Mouse (Mus musculus) stomach, postnatal 0 days (tissue): ENCODE results near the gene Sh2d6.

Experiments used
- CTCF ChIP-seq: IDR thresholded peaks from 2 replicates; pipeline ENCODE4 v1.5.1; 2016; ENCODE audit warnings: antibody characterized with exemption, low read depth, mild to moderate bottlenecking, moderate library complexity
- EP300 ChIP-seq: optimal IDR thresholded peaks from 2 replicates; pipeline ENCODE3; 2016; ENCODE audit warnings: antibody characterized with exemption

DNA sequence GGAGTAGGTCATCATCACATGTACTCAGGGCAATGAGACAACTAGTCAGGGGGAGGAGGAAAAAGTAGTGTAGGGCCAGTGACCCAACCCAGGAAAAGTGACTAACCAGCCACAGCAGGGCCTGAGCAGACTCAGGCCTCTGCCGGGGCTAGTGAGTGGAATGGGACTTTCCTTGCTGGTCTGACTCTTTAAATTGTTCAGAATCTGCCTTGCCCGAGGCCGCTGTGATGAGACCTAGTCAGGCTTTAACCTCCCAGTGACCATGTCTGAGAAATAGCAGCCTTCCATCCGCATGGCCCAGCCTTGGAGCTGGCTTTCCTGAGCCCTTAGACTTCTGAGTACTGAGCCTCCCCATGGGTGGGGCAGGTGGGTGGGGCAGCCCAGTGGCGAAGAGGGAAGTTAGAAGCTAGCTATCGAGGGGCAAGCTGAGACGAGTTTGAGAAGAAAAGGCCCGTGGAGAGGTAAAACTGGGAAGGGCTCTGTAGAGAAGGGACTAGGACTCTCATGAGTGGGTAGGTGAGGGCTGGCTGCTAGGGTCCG, 27.6 kb upstream of the Sh2d6 start:
- no peak for TF ChIP-seq CTCF
- TF ChIP-seq EP300, result no peak
